Comparison of ENCODE assay signal across 14 mouse cellular contexts in genomic region chr5:81610223-81610622, GRCm38 (mm10).
DNase-seq lines count a peak whose midpoint lies in the region; ATAC-seq and TF ChIP-seq lines count a peak whose summit lies in the region.
"Had no signal": no experiment of that assay in that cellular context is flagged by ENCODE, and none has a peak within 500 bp of the region (broad histone marks: within the 10 kb centered on the region; RNA-seq: fewer than 3 reads in every experiment).

No protein-coding gene starts in this region.

- peak; percentile 6 for DNase-seq in adrenal gland, postnatal 14 days
- DNase-seq in adrenal gland, adult 8-10 months, result no peak
- peak; percentile 64 for DNase-seq in left cerebral cortex, postnatal 4 days
- no peak for DNase-seq in left cerebral cortex, adult 2 months (ENCODE audit: extremely low spot score in 1 of 2, low spot score in 2 of 2)
- peak; percentile 16 for DNase-seq in gonadal fat pad, adult 2 months (ENCODE audit: low read depth)
- no peak for DNase-seq in thymus, postnatal 14 days
- DNase-seq: thymus, adult 2 months had no signal

- ATAC-seq in cerebellum, adult (ENCODE audit: insufficient number of reproducible peaks, low FRiP score, low TSS enrichment), result peak; percentile 62; the same call in 1 of the 2 replicates
- no peak for ATAC-seq in CD4-positive, CD25-positive, alpha-beta regulatory T cell, adult 4 months
- ATAC-seq: intestine, postnatal 0 days; Patski had no signal

- intact Hi-C loops in left cerebral cortex, postnatal 4 days (cut with DNase I), result no loop called here
- intact Hi-C loops in left cerebral cortex, adult 2 months (cut with DNase I), result no loop called here

- no peak for TF ChIP-seq CTCF in left cerebral cortex, adult 2 months (IDR thresholded peaks at IDR 0.05)

- H3K4me3 ChIP-seq in left cerebral cortex, adult 2 months, result no peak overlapping the region
- H3K4me3 ChIP-seq: heart, embryonic 12.5 days; limb, embryonic 13.5 days; lung, embryonic 15.5 days had no signal

- H3K27ac ChIP-seq in left cerebral cortex, adult 2 months, result no peak overlapping the region
- H3K27ac ChIP-seq: limb, embryonic 13.5 days; lung, embryonic 15.5 days had no signal

Comparison
In these comparisons a context has a peak if more than half of its experiments do, and no peak if none do; other contexts are left out.
1. DNase-seq: peak in adrenal gland, postnatal 14 days (single experiment), left cerebral cortex, postnatal 4 days (single experiment) and gonadal fat pad, adult 2 months (single experiment); none in adrenal gland, adult 8-10 months (single experiment), left cerebral cortex, adult 2 months (0 of 2) and thymus, postnatal 14 days (single experiment).